Mouse (Mus musculus) induced T-regulatory cell, adult 2 months (primary cell): ENCODE data around the gene Syt1.

Experiments
- DNase-seq: peaks from one replicate; pipeline ENCODE4 v3.0.0-alpha.2; 2012; ENCODE audit warnings: low read depth

Gene Syt1

GRCm38 (mm10) chr10:108517076-108517475 is 493.7 kb downstream of the Syt1 start:
- no peak for DNase-seq

GRCm38 (mm10) chr10:108514671-108515070 is 496.1 kb downstream of the Syt1 start:
- no peak for DNase-seq

- DNase-seq = no peak
Measured at GRCm38 (mm10) chr10:108509579-108509978, 501.2 kb downstream of the Syt1 start.

GRCm38 (mm10) chr10:108506917-108507316 is 503.9 kb downstream of the Syt1 start:
- DNase-seq = no peak

- no peak for DNase-seq
Measured at GRCm38 (mm10) chr10:108504925-108505324, 505.9 kb downstream of the Syt1 start.

- DNase-seq = no peak
Measured at GRCm38 (mm10) chr10:108504128-108504870, 506.5 kb downstream of the Syt1 start.

GRCm38 (mm10) chr10:108490231-108490630 is 520.6 kb downstream of the Syt1 start:
- DNase-seq = no peak

- no peak for DNase-seq
Measured at GRCm38 (mm10) chr10:108483991-108484390, 526.8 kb downstream of the Syt1 start.

GRCm38 (mm10) chr10:108480146-108480850 is 530.5 kb downstream of the Syt1 start:
- no peak for DNase-seq

GRCm38 (mm10) chr10:108470319-108470955 is 540.3 kb downstream of the Syt1 start:
- no peak for DNase-seq

- DNase-seq = no peak
Measured at GRCm38 (mm10) chr10:108466539-108466938, 544.2 kb downstream of the Syt1 start.

- DNase-seq = no peak
Measured at GRCm38 (mm10) chr10:108461862-108462261, 548.9 kb downstream of the Syt1 start.

GRCm38 (mm10) chr10:108457054-108457453 is 553.7 kb downstream of the Syt1 start:
- DNase-seq = no peak

GRCm38 (mm10) chr10:108455883-108456282 is 554.9 kb downstream of the Syt1 start:
- no peak for DNase-seq

GRCm38 (mm10) chr10:108455204-108455603 is 555.6 kb downstream of the Syt1 start:
- no peak for DNase-seq

- no peak for DNase-seq
Measured at GRCm38 (mm10) chr10:108454691-108455117, 556.1 kb downstream of the Syt1 start.

- DNase-seq = no peak
Measured at GRCm38 (mm10) chr10:108453561-108453960, 557.2 kb downstream of the Syt1 start.

- no peak for DNase-seq
Measured at GRCm38 (mm10) chr10:108452421-108452820, 558.4 kb downstream of the Syt1 start.

- no peak for DNase-seq
Measured at GRCm38 (mm10) chr10:108451516-108451915, 559.3 kb downstream of the Syt1 start.

- DNase-seq = no peak
Measured at GRCm38 (mm10) chr10:108450401-108450800, 560.4 kb downstream of the Syt1 start.

- DNase-seq = no peak
Measured at GRCm38 (mm10) chr10:108448421-108448820, 562.4 kb downstream of the Syt1 start.
